Mouse (Mus musculus) hematopoietic stem cell, adult 5-6 weeks (primary cell): ENCODE data around the gene Atp11a. TPM values are rescaled to one million over a fixed set of nuclear protein-coding genes. Genes with fewer than 3 reads are reported as not detected.

Experiments
- ATAC-seq, 2 experiments: fragments of 125-278 bp in 1 of 2; replicated peaks in 1 of 2; 2 replicates each; pipeline ENCODE4 v1.8.0; 2016 to 2017; ENCODE audit warnings: inconsistent platforms in 2 of 2, mild to moderate bottlenecking in 2 of 2, moderate number of reproducible peaks in 2 of 2, low read depth in 1 of 2, moderate TSS enrichment in 1 of 2; ENCODE audit not compliant: low FRiP score in 2 of 2, poor library complexity in 2 of 2, severe bottlenecking in 2 of 2, insufficient read depth in 1 of 2, low TSS enrichment in 1 of 2
- total RNA-seq: library from RNA; stranded (forward); fragments of 172-1452, 232-1000 nt; gene quantifications from 2 replicates; pipeline ENCODE4 v1.2.3, GENCODE M21; 2017

The Atp11a gene
- total RNA-seq, 1 experiment from 2014 or later: 18.0 TPM

DNA sequence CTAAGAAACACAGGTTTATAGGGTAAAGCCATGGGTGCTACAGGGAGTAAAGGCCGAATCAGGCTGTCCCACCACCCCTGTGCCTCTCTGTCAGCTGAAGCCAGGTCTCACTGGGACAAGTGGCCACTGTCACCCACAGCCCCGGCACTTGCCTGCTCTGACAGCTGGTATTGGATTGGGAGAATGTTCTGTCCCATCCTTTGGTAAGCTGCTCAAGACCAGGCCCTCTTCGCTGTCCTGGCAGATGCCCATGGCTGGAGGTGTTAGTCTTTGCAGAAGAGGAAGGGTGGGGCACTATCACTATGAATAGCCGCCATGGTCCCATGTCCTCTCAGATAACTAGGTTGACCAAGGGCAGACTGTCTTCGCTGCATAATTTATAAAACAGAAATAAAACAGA is 76.8 kb downstream of the Atp11a start:
- no peak for ATAC-seq

DNA sequence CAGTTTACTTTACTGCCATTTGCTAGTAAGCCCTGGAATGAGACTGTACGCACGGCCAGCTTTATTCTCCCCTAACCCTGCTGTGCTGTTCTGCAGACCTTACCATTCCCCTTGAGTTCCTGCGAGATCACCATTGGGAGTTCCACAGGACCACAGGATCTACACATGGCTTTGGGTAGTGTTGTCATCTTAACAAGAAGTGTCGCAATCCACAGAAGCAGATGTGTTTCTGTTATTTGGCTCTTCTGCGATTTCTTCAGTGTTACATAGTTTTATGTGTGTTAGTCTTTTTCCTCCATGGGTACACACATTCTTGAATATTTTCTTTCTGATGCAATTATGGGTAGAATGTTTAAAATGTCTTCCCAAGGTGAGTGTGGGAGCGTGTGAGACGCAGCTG is 84.0 kb downstream of the Atp11a start:
- ATAC-seq: no peak; a peak in 1 of 4 replicates

DNA sequence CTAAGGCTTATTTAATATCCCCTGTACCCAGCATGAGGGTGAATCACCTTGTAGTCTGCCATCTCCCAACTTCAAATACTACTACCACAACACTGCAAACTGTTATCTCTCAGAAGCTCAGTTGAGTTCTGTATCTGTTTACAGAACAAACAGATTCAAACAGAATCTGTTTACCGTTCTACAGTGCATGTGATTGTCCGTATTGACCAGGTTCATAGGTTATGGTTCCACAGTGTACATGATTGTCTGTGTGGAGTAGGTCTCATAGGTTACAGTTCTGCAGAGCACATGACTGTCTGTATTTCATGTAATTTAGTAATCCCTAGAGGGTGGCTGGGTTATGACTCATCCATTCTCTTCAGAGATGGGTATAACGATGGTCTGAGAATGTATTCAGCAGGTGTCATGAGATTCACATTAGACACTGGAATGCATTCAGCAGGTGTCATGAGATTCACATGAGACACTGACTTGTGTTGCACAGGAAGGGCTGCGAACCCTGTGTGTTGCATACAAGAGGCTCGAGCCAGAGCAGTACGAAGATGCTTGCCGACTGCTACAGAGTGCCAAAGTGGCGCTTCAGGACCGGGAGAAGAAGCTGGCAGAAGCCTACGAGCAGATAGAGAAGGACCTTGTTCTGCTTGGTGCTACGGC is 85.7 kb downstream of the Atp11a start:
- ATAC-seq: no peak

GRCm38 (mm10) chr8:12844347-12844950 is 87.6 kb downstream of the Atp11a start:
- no peak for ATAC-seq

GRCm38 (mm10) chr8:12846447-12846846 is 89.6 kb downstream of the Atp11a start:
- no peak for ATAC-seq

DNA sequence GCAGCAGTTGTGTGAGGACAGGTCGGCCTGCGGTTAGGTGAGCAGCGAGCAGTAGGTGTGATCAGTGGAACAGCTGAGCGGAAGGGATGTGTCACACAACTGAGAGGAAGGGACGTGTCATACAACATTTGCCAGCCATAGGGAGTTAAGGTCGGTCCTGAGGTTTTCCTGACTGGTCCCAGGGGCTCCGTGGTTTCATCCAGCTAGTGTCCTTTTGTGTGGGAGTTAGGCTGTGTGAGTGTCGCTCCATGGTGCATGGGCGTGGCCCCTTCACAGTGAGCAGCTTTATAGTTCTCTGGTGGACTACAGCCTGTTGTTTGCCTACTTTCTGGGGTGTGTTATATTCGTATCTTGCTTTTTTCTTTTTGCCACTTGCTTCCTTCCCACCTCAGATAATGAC is 94.4 kb downstream of the Atp11a start:
- no peak for ATAC-seq

- no peak for ATAC-seq
Measured at GRCm38 (mm10) chr8:12856038-12856437, 99.2 kb downstream of the Atp11a start.

DNA sequence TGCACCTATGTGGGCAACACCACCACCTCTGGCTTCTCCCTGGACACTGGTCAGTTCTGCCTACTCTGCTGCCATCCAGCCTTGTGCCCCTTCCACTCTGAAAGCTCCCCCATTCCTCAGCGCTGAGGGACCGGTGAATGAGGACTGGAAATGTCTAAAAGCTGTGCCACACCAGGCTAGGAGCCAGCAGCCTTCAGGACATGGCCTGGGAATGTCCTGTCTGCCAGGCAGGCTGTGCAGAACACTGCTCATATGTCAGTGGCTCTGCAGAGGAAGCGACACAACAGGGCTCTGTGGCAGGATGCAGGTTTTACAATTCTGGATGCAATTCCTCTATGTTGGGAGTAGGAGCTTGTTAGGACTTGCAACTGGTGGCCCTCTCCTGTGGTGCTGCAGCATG is 106.2 kb downstream of the Atp11a start:
- ATAC-seq: no peak

DNA sequence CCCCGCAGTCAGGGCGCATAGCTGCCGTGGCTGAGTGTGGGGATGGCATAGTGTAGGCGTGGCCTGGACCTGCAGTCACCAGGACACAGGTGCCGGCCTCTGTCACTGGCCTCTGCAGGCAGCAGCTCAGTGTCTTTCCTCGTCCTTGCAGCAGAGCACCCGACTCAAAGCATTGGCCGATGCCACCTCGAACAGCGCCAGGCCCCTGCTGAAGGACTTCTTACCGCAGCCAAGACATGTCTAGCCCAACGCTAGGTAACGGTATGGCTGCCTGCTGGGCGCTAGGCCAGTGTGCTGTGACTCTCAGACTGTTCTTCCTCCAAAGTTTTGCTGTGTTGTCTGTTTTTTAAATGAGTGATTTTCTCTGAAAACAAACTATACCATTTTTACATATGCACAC is 106.8 kb downstream of the Atp11a start:
- no peak for ATAC-seq

- ATAC-seq: no peak
Measured at GRCm38 (mm10) chr8:12865790-12866189, 109.0 kb downstream of the Atp11a start.

DNA sequence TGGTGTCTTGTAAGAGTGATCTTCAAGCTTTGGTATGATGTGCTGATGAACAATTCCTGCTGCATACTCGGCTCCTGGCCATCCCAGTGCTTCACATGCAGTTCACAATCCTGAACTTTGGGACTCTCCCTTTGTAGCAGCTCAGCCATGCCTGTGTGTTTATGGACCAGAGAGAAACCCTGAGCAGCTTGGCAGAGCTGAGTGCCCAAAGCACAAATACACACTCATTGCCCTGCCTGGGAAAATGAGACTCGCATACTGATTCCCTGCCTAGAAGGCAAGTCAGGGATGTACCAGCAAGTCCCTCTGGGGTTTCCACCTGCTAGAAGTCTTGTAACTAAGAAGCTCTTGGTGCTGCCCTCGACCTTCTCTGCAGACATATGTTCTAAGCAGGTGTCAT is 112.8 kb downstream of the Atp11a start:
- ATAC-seq: no peak

DNA sequence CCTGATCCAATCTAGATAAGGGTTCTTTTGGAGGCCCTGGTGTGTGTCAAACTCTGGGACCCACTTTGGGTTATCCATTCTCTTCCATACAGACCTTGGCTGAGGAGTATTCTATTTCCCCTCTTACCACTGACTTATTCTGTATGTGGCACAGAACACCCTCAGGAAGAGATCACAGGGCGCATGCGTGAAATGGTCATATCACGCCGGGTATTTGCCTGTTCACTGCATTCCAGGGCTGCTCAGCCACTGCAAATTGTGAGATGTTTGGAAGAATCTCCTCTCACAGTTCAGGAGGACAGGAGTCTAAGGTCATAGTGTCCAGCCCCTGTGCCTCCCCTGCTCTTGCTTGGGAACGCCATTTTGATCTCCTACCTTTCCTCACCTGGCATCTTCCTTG is 113.8 kb downstream of the Atp11a start:
- no peak for ATAC-seq

DNA sequence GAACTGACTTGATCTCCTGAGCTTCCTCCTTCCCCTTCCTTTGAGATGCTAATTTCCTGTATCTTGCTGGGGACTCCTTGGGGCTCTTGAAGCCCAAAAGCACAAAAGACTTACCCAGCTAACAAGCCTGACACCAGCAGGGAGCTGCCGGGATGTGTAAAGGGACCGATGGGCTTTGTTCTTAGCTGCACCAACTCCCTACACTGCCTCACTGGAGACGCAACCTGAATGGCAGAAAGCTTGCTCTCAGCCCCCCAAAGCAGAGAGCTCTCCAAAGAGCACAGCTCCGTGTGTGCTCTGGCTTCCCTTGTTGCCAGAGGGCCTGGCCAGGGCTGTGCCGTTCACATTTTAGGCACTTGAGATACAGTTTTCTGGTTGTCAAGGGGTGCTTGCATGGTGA is 114.6 kb downstream of the Atp11a start:
- no peak for ATAC-seq

GRCm38 (mm10) chr8:12872983-12873356 is 116.2 kb downstream of the Atp11a start:
- ATAC-seq: no peak

DNA sequence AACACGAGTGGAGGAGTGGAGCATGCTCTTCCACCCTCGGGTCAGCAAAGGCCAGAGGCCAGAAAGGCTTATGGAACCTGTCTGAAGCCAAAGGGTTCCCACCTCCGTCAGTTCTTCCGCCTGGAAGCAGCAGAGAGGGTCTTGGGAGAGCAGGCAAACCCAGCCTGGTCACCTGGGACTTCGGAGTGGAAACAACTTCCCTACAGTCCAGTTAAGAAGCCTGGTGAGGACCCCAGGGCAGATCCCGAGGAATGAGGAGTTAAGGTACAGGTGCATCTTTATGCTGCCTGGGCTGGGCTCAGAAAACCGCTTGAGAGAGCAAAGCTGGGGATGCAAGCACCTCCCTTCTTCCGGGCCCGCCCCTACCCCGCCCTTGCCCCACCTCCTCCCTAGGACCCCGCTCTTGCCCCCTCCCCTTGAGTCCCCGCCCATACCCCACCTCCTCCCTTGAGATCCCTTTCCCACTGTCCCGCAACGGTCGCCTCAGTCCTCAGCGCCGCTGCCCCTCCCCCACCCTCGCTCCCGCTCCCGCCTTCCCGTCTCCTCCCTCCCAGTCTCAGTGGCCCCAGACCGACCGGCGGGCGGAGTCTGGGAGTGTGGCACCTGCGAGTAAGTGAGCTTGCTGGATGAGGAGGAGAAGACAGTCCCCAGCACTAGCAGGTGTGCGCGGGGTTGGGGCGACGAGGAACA is 116.7 kb downstream of the Atp11a start, which contains the start of gene Mcf2l:
Gene Mcf2l (plus strand): TSS at position 450 of the 690 bp plus-strand sequence.
- ATAC-seq: peak; percentile 20 to 33; a peak in 3 of 4 replicates

GRCm38 (mm10) chr8:12874194-12874791 is 117.5 kb downstream of the Atp11a start:
- ATAC-seq: no peak

DNA sequence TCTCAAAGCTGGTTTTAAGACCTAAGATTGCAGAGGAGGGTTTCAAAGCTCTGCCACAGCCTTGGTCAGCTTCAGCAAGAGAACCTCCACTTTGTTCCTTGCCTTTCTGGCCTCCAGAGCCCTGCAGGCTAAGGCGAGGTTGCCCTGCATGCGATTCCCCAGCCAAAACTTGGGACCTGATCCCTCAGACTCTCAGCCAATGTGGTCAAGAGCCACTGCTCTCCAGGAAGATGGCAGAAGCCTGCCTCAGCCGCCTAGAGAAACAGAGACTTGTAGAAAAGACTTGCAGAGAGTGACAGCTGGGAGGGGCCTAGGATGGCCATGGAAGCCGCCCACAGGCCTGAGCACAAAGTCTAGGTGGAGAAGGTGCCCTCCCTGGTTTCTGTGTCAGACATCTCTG is 118.2 kb downstream of the Atp11a start:
- ATAC-seq: no peak

- ATAC-seq: no peak
Measured at GRCm38 (mm10) chr8:12877126-12877525, 120.3 kb downstream of the Atp11a start.
